Mouse (Mus musculus) liver, embryonic 16.5 days (tissue): ENCODE results near the gene Pum3. TPM values are rescaled to one million over a fixed set of nuclear protein-coding genes. Genes with fewer than 3 reads are reported as not detected.

Source experiments
- ATAC-seq: fragments of 200-750 bp; cut with Nextera tagmentation; 2 replicates; pipeline ENCODE4 v1.8.0; 2017; ENCODE audit warnings: low read depth, mild to moderate bottlenecking, moderate number of reproducible peaks, moderate library complexity
- H3K27ac ChIP-seq: fragments of 300-500 bp; sonication (generic); 2 replicates; pipeline ENCODE4 v1.5.1; 2014; ENCODE audit warnings: mild to moderate bottlenecking, low read length
- H3K27me3 ChIP-seq: fragments of 300-500 bp; sonication (generic); 2 replicates; pipeline ENCODE4 v1.6.1; 2014; ENCODE audit warnings: low read depth, low read length, mixed read lengths; ENCODE audit not compliant: control insufficient read depth, insufficient read depth
- H3K36me3 ChIP-seq: fragments of 300-500 bp; sonication (generic); 2 replicates; pipeline ENCODE4 v1.6.1; 2014; ENCODE audit warnings: mild to moderate bottlenecking; ENCODE audit not compliant: control insufficient read depth, insufficient read depth
- H3K4me1 ChIP-seq: fragments of 300-500 bp; sonication (generic); 2 replicates; pipeline ENCODE4 v1.6.1; 2014; ENCODE audit warnings: low read depth, low read length, mixed read lengths; ENCODE audit not compliant: control insufficient read depth
- H3K4me2 ChIP-seq: fragments of 300-500 bp; sonication (generic); 2 replicates; pipeline ENCODE4 v1.6.1; 2014; ENCODE audit warnings: low read depth, low read length, mixed read lengths
- H3K4me3 ChIP-seq: fragments of 300-500 bp; sonication (generic); 2 replicates; pipeline ENCODE4 v1.5.1; 2014; ENCODE audit warnings: low read depth, mild to moderate bottlenecking, low read length
- H3K9ac ChIP-seq: fragments of 300-500 bp; sonication (generic); 2 replicates; pipeline ENCODE4 v1.6.1; 2014; ENCODE audit warnings: low read depth, low read length
- H3K9me3 ChIP-seq: fragments of 300-500 bp; sonication (generic); replicated peaks from 2 replicates; pipeline ENCODE4 v1.6.1; 2016; ENCODE audit warnings: low read length; ENCODE audit not compliant: control insufficient read depth
- WGBS: fragments of 180-500 bp; shearing (Covaris S2); extraction: QIAGEN DNeasy Blood & Tissue Kit; methylation state at CpG from one replicate; pipeline ENCODE4 v1.1.7; 2014; ENCODE audit not compliant: insufficient replicate concordance; 5-methylcytosine and 5-hydroxymethylcytosine counted together
- polyA plus RNA-seq: library from polyadenylated mRNA; unstranded; fragments of >200 nt; fragmentation: Nextera tagmentation; extraction: Ambion mirVana; gene quantifications from 2 replicates; pipeline ENCODE4 v1.2.1, GENCODE M21; 2015

The Pum3 gene
- polyA plus RNA-seq, 1 experiment from 2014 or later, result 25.3 TPM

GRCm38 (mm10) chr19:27427865-27428264 is 1.8 kb downstream of the Pum3 start:
- no peaks in the 10 kb centered on the region for H3K9me3 ChIP-seq
- no peak overlapping the region for H3K27ac ChIP-seq
- ATAC-seq, result no peak
- H3K4me2 ChIP-seq, result no peak overlapping the region
- peaks cover 14% of the 10 kb centered on the region for H3K4me1 ChIP-seq
- 72% methylated on average over 2 of the region's 2 CpGs for WGBS
- no peak overlapping the region for H3K4me3 ChIP-seq
- no peak overlapping the region for H3K9ac ChIP-seq
- H3K36me3 ChIP-seq, result peaks cover 14% of the 10 kb centered on the region
- H3K27me3 ChIP-seq, result no peaks in the 10 kb centered on the region

GRCm38 (mm10) chr19:27426451-27426850 is 3.2 kb downstream of the Pum3 start:
- Histone ChIP-seq H3K36me3 (peaks cover 19% of the 10 kb centered on the region), H3K9me3 (no peaks in the 10 kb centered on the region), H3K4me1 (peaks cover 14% of the 10 kb centered on the region), H3K27ac (no peak overlapping the region), H3K27me3 (no peaks in the 10 kb centered on the region), H3K4me2 (no peak overlapping the region), H3K4me3 (no peak overlapping the region), H3K9ac (no peak overlapping the region)
- 48% methylated on average over 1 of the region's 1 CpGs for WGBS
- no peak for ATAC-seq

- H3K4me1 ChIP-seq, result peaks cover 9% of the 10 kb centered on the region
- no peaks in the 10 kb centered on the region for H3K9me3 ChIP-seq
- peaks cover 22% of the 10 kb centered on the region for H3K36me3 ChIP-seq
- no peak for ATAC-seq
- H3K27me3 ChIP-seq, result no peaks in the 10 kb centered on the region
- WGBS, result 73% methylated on average over 7 of the region's 7 CpGs
- H3K27ac ChIP-seq, result no peak overlapping the region
- H3K4me2 ChIP-seq, result no peak overlapping the region
- H3K9ac ChIP-seq, result no peak overlapping the region
- no peak overlapping the region for H3K4me3 ChIP-seq
Observed at GRCm38 (mm10) chr19:27425656-27426055, 4.0 kb downstream of the Pum3 start.

- Histone ChIP-seq H3K4me1 (no peaks in the 10 kb centered on the region), H3K27ac (no peak overlapping the region), H3K27me3 (no peaks in the 10 kb centered on the region), H3K9ac (no peak overlapping the region), H3K4me3 (no peak overlapping the region), H3K9me3 (no peaks in the 10 kb centered on the region), H3K36me3 (peaks cover 24% of the 10 kb centered on the region), H3K4me2 (no peak overlapping the region)
- ATAC-seq, result no peak
- WGBS, result 76% methylated on average over 4 of the region's 4 CpGs
Observed at GRCm38 (mm10) chr19:27417375-27417774, 12.2 kb downstream of the Pum3 start.

- Histone ChIP-seq H3K27ac (no peak overlapping the region), H3K27me3 (no peaks in the 10 kb centered on the region), H3K36me3 (peaks cover 22% of the 10 kb centered on the region), H3K4me1 (no peaks in the 10 kb centered on the region), H3K4me2 (no peak overlapping the region), H3K9ac (no peak overlapping the region), H3K4me3 (no peak overlapping the region), H3K9me3 (no peaks in the 10 kb centered on the region)
- WGBS, result 66% methylated on average over 11 of the region's 11 CpGs
- no peak for ATAC-seq
Observed at GRCm38 (mm10) chr19:27416569-27416968, 13.1 kb downstream of the Pum3 start.

DNA sequence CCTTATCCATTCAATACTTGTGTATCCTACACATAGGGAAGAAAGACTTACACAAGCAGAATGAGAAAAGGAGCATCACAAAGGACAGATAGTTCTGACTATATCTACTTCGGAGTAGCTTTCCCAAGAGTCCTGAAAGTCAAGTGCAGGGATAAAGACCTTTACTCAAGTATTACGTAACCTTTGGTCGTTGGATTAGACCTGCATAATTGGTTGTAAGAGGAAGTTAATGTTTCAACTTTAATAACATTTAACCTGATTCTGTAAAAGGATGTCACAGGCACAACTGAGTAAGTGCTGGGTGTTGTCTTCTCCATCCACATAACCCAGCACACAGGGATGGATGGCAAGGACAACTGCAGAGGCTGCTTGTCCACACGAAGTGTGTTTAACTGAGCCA is 18.3 kb downstream of the Pum3 start:
- WGBS, result 64% methylated on average over 4 of the region's 4 CpGs
- H3K4me2 ChIP-seq, result no peak overlapping the region
- no peak overlapping the region for H3K9ac ChIP-seq
- H3K27me3 ChIP-seq, result no peaks in the 10 kb centered on the region
- no peak overlapping the region for H3K4me3 ChIP-seq
- no peak for ATAC-seq
- no peaks in the 10 kb centered on the region for H3K4me1 ChIP-seq
- no peaks in the 10 kb centered on the region for H3K9me3 ChIP-seq
- H3K36me3 ChIP-seq, result peaks cover 11% of the 10 kb centered on the region
- no peak overlapping the region for H3K27ac ChIP-seq

DNA sequence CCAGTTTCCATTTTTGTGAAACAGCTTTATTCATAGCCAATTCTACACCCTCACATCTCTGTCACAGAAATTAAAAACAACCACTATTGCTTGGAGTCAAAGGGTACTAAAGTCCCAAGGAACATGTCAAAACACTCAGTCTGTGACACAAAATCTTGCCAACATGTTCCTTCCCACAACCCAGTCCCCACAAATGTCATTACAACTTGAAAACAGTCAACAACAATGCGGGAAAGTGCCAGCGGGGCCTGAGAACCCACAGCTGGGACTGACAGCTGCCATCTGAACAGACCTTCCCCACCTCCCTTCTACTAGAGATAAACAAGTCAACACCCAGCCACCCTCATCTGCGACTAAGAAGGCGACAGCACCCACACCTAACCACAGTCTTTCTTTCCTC is 18.9 kb downstream of the Pum3 start:
- no peaks in the 10 kb centered on the region for H3K27me3 ChIP-seq
- ATAC-seq, result no peak
- 59% methylated on average over 4 of the region's 4 CpGs for WGBS
- no peak overlapping the region for H3K4me3 ChIP-seq
- no peak overlapping the region for H3K9ac ChIP-seq
- H3K27ac ChIP-seq, result no peak overlapping the region
- H3K36me3 ChIP-seq, result peaks cover 9% of the 10 kb centered on the region
- H3K4me2 ChIP-seq, result no peak overlapping the region
- no peaks in the 10 kb centered on the region for H3K9me3 ChIP-seq
- H3K4me1 ChIP-seq, result no peaks in the 10 kb centered on the region

DNA sequence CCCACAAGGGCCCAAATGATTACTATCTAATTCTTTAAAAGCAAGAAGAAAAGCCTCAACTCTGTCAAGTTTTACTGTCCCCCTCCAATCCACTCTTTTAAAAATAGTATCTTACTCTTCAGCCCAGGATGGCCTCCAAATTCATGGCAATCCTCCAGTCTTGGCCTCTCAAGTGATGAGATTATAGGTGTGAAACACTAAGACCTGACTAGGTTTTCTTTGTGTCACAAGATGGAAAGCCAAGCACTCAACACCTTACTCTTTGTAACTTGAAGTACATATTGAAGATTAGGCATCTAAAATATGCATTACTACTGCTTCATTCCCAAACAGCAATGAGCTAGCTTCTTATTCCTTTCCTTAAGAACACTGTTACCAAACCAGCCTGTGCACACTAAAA is 19.8 kb downstream of the Pum3 start:
- ATAC-seq, result no peak
- H3K9me3 ChIP-seq, result no peaks in the 10 kb centered on the region

DNA sequence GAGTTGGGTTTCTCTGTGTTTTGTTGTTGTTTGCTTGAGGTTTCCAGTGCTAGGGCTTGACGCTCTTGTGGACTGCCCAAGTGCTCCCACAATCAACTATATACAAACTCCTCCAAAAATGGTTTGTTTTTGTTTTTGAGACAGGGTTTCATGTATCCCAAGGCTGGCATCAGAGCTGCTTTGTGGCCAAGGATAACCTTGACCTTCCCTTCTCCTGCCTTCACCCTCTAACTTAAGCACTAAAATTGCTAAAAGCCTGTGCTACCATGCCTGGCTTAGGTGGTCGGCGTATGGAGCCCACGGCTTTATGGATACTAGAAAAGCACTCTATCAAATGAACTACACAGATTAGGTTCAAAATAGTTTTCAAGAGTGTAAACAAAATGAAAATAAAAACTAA is 20.4 kb downstream of the Pum3 start:
- no peak for ATAC-seq
- no peaks in the 10 kb centered on the region for H3K4me1 ChIP-seq
- no peak overlapping the region for H3K4me3 ChIP-seq
- no peaks in the 10 kb centered on the region for H3K27me3 ChIP-seq
- no peak overlapping the region for H3K4me2 ChIP-seq
- WGBS, result 86% methylated on average over 4 of the region's 4 CpGs
- peaks cover 7% of the 10 kb centered on the region for H3K36me3 ChIP-seq
- H3K27ac ChIP-seq, result no peak overlapping the region
- H3K9ac ChIP-seq, result no peak overlapping the region
- no peaks in the 10 kb centered on the region for H3K9me3 ChIP-seq

More for the DNA sequence above, 19.8 kb downstream of the Pum3 start:
- Histone ChIP-seq H3K9ac (no peak overlapping the region), H3K4me3 (no peak overlapping the region), H3K27me3 (no peaks in the 10 kb centered on the region), H3K4me1 (no peaks in the 10 kb centered on the region), H3K4me2 (no peak overlapping the region), H3K27ac (no peak overlapping the region), H3K36me3 (peaks cover 7% of the 10 kb centered on the region)

DNA sequence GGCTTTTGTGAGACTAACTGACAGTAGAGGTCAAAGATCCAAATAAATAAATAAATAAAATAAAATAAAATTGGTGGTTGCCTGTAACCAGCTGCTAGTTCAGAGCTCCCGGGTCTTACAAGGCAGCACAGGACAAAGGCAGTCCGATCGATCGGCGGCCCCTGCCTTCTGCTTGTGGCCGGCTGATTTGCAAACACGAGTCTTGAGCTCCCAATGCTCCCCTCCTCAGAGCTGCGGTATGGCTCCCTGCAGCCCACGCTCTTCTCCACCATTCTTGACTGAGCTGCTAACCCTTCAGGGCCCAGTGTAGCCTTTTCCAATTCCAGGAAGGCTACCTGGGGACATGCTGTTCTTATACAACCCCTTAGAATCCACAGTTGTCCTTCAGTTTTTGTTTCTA is 31.8 kb downstream of the Pum3 start:
- no peaks in the 10 kb centered on the region for H3K9me3 ChIP-seq
- no peaks in the 10 kb centered on the region for H3K4me1 ChIP-seq
- H3K36me3 ChIP-seq, result peaks cover 18% of the 10 kb centered on the region
- H3K4me2 ChIP-seq, result no peak overlapping the region
- no peaks in the 10 kb centered on the region for H3K27me3 ChIP-seq
- no peak overlapping the region for H3K9ac ChIP-seq
- no peak for ATAC-seq
- 83% methylated on average over 9 of the region's 9 CpGs for WGBS
- no peak overlapping the region for H3K4me3 ChIP-seq
- no peak overlapping the region for H3K27ac ChIP-seq
